Mouse (Mus musculus): ENCODE measurements at regions not wholly inside any gene's neighbourhood (a gene's known extent, or its start where the extent isn't known, plus 50 kb on each side); places are given as distances from the start of the nearest gene placed in this dataset.

GRCm38 (mm10) chr4:72800014-72800786 is 52.2 kb downstream of the Aldoart1 start:
- in situ Hi-C loops (cut with MboI, MseI): no loop called here

GRCm38 (mm10) chr4:72799575-72799974 is 52.9 kb downstream of the Aldoart1 start:
- in situ Hi-C loops (cut with MboI, MseI): no loop called here

- in situ Hi-C loops (cut with MboI, MseI): loop anchor here (10.0 kb wide), 1 partner anchor 784 kb away; no protein-coding TSS in a partner anchor
Measured at GRCm38 (mm10) chr4:72788796-72789195, 63.6 kb downstream of the Aldoart1 start.

GRCm38 (mm10) chr4:72766896-72767295 is 85.5 kb downstream of the Aldoart1 start:
- in situ Hi-C loops (cut with MboI, MseI): no loop called here

GRCm38 (mm10) chr4:72766386-72766785 is 86.0 kb downstream of the Aldoart1 start:
- in situ Hi-C loops (cut with MboI, MseI): no loop called here
